Mouse (Mus musculus) heart, embryonic 11.5 days (tissue): ENCODE results near the gene Cox8a. TPM values are rescaled to one million over a fixed set of nuclear protein-coding genes. Genes with fewer than 3 reads are reported as not detected.

Experiments
- ATAC-seq: fragments of 200-750 bp; cut with Nextera tagmentation; replicated peaks from 2 replicates; pipeline ENCODE4 v1.8.0; 2017; ENCODE audit warnings: moderate library complexity; ENCODE audit not compliant: insufficient number of reproducible peaks, low FRiP score, low TSS enrichment
- H3K27ac ChIP-seq: fragments of 300-500 bp; sonication (generic); 2 replicates; pipeline ENCODE4 v1.5.1; 2014; ENCODE audit warnings: mild to moderate bottlenecking, low read depth, low read length
- H3K27me3 ChIP-seq: fragments of 300-500 bp; sonication (generic); 2 replicates; pipeline ENCODE4 v1.6.1; 2014; ENCODE audit warnings: mild to moderate bottlenecking, low read length, mixed read lengths; ENCODE audit not compliant: control insufficient read depth, insufficient read depth
- H3K36me3 ChIP-seq: fragments of 300-500 bp; sonication (generic); 2 replicates; pipeline ENCODE4 v1.6.1; 2014; ENCODE audit warnings: mild to moderate bottlenecking, low read length, moderate library complexity, mixed read lengths; ENCODE audit not compliant: control insufficient read depth, insufficient read depth
- H3K4me1 ChIP-seq: fragments of 300-500 bp; sonication (generic); 2 replicates; pipeline ENCODE4 v1.6.1; 2014; ENCODE audit warnings: low read length; ENCODE audit not compliant: control insufficient read depth, insufficient read depth
- H3K4me2 ChIP-seq: fragments of 300-500 bp; sonication (generic); 2 replicates; pipeline ENCODE4 v1.6.1; 2014; ENCODE audit warnings: mild to moderate bottlenecking, moderate library complexity
- H3K4me3 ChIP-seq: fragments of 300-500 bp; sonication (generic); 2 replicates; pipeline ENCODE4 v1.5.1; 2014; ENCODE audit warnings: low read depth, low read length
- H3K9ac ChIP-seq: fragments of 300-500 bp; sonication (generic); 2 replicates; pipeline ENCODE4 v1.6.1; 2014; ENCODE audit warnings: mild to moderate bottlenecking, low read depth, low read length, moderate library complexity
- H3K9me3 ChIP-seq: fragments of 300-500 bp; sonication (generic); replicated peaks from 2 replicates; pipeline ENCODE4 v1.6.1; 2016; ENCODE audit warnings: low read length; ENCODE audit not compliant: control insufficient read depth
- WGBS: fragments of 180-500 bp; shearing (Covaris S2); extraction: QIAGEN DNeasy Blood & Tissue Kit; methylation state at CpG from one replicate; pipeline ENCODE4 v1.1.7; 2014; ENCODE audit not compliant: insufficient replicate concordance; 5-methylcytosine and 5-hydroxymethylcytosine counted together
- polyA plus RNA-seq: library from polyadenylated mRNA; unstranded; fragments of >200 nt; fragmentation: Nextera tagmentation; extraction: Ambion mirVana; gene quantifications from 2 replicates; pipeline ENCODE4 v1.2.1, GENCODE M21; 2014

Cox8a gene
- polyA plus RNA-seq, 1 experiment from 2014 or later, result 1,771 TPM

- no peak overlapping the region for H3K4me3 ChIP-seq
- H3K27me3 ChIP-seq, result no peaks in the 10 kb centered on the region
- H3K4me1 ChIP-seq, result peaks cover 18% of the 10 kb centered on the region
- H3K4me2 ChIP-seq, result no peak overlapping the region
- no peak overlapping the region for H3K27ac ChIP-seq
- H3K36me3 ChIP-seq, result peaks cover 30% of the 10 kb centered on the region
- no peaks in the 10 kb centered on the region for H3K9me3 ChIP-seq
- no peak overlapping the region; the same call in 1 of the 2 replicates for H3K9ac ChIP-seq
- 87% methylated on average over 9 of the region's 9 CpGs for WGBS
- ATAC-seq, result no peak; the same call in 1 of the 2 replicates
These were observed 20.0 kb downstream of the Cox8a start for GRCm38 (mm10) chr19:7197445-7197844.

DNA sequence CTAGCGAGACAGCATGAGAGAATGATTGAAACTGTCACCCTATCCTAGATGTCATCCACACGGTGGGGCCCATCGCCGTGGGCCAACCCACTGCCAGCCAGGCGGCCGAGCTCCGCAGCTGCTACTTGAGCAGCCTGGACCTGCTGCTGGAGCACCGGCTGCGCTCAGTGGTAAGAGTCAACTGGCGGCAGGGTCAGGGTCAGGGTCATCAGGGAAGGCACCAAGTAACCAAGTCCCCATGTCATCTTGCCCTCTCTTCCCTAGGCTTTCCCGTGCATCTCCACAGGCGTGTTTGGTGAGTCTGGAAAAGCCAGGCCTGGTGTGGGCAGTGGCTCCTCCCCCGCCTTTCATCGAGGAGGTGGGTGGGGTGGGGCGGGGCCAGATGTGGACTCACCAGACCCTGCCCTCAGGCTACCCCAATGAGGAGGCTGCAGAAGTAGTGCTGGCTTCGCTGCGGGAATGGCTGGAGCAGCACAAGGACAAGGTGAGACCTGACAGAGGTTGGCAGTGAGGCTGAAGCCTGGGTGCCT lies 20.6 kb downstream of the Cox8a start:
- Histone ChIP-seq H3K36me3 (peaks cover 28% of the 10 kb centered on the region), H3K9ac (peak overlapping the region; percentile 16; the same call in 1 of the 2 replicates), H3K27ac (no peak overlapping the region), H3K4me3 (0 out of 2 replicates have a peak overlapping the region, but pooled peaks have one; percentile 12), H3K4me1 (peaks cover 15% of the 10 kb centered on the region), H3K27me3 (no peaks in the 10 kb centered on the region), H3K4me2 (peak overlapping the region; percentile 49), H3K9me3 (no peaks in the 10 kb centered on the region)
- peak; percentile 42; the same call in 1 of the 2 replicates for ATAC-seq
- 11% methylated on average over 17 of the region's 17 CpGs for WGBS

DNA sequence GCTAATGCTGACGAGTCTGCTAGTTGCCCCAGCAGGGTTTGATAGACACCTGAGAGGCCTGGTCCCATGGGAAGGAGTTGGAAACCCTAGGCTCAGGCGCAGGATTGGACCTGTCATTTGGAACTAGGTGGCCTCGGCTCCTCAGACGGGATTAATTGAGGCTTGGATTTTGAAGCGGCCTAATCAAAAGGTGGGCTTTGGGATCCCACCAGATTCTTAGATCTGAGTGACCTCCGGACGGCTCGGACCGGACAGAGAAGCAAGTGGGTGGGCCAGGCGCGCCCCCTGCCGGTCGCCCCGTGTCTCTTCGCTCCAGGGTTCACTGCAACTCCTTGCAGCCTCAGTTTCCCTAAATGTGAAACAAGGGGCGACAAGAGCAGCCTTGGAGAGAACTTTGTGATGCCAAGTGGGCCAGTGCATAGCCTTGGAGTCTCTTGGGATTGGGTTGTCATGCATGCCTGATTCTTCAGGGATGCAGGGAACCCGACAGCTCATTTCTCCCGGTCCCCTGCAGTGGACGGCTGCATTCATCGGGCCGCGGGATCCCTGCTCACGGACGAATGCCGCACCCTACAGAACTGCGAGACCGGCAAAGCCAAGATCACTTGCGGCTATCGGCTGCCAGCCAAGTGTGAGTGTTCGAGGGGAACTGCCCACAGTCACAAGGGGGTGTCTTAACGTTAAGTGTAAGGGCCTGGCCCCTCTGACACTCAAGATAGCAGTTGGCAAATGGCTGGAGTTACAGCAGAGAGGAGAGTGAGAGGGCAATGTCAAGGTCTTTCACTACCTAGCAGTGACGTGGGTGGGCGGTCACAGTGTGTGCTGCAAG lies 21.3 kb downstream of the Cox8a start:
- Histone ChIP-seq H3K9ac (peak overlapping the region; percentile 34; the same call in 1 of the 2 replicates), H3K27ac (no peak overlapping the region), H3K4me3 (peak overlapping the region; percentile 12; the same call in 1 of the 2 replicates), H3K4me1 (peaks cover 15% of the 10 kb centered on the region), H3K9me3 (no peaks in the 10 kb centered on the region), H3K4me2 (peak overlapping the region; percentile 49), H3K36me3 (peaks cover 27% of the 10 kb centered on the region), H3K27me3 (no peaks in the 10 kb centered on the region)
- 14% methylated on average over 33 of the region's 33 CpGs for WGBS
- 0 out of 2 replicates have a peak, but pooled peaks have one; percentile 5 for ATAC-seq

GRCm38 (mm10) chr19:7192561-7192967 lies 24.9 kb downstream of the Cox8a start:
- 0 out of 2 replicates have a peak, but pooled peaks cover 1% of the 10 kb centered on the region for H3K36me3 ChIP-seq
- H3K27me3 ChIP-seq, result peaks cover 11% of the 10 kb centered on the region
- peaks cover 11% of the 10 kb centered on the region for H3K4me1 ChIP-seq
- H3K9me3 ChIP-seq, result no peaks in the 10 kb centered on the region
- no peak for ATAC-seq
- H3K4me2 ChIP-seq, result no peak overlapping the region
- no peak overlapping the region for H3K4me3 ChIP-seq
- H3K27ac ChIP-seq, result no peak overlapping the region
- H3K9ac ChIP-seq, result no peak overlapping the region
- WGBS, result 49% methylated on average over 2 of the region's 2 CpGs

DNA sequence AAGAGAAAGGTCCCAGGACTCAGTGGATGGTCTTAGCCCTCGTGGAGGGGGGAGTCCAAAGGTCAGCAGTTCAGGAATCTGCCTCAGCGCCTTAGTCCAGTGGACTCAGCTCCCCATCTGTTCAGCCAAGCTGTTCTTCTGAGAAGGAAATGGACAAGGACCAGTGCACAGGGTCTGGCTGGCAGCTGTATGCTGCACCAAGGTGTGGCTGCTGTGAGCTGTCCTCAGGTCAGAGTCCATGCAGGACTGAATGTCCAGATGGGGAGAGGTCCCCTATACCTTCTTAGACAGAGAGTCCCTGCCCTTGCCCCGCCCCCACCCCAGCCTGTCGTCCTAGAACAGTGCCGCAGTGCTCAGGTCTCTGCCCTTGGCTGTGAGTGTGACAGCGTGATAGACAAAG lies 25.8 kb downstream of the Cox8a start:
- peaks cover 20% of the 10 kb centered on the region for H3K27me3 ChIP-seq
- no peak overlapping the region for H3K4me3 ChIP-seq
- WGBS, result 39% methylated on average over 6 of the region's 6 CpGs
- ATAC-seq, result no peak
- H3K36me3 ChIP-seq, result no peaks in the 10 kb centered on the region
- H3K4me1 ChIP-seq, result peaks cover 1% of the 10 kb centered on the region; the same call in 1 of the 2 replicates
- no peak overlapping the region for H3K27ac ChIP-seq
- H3K9me3 ChIP-seq, result no peaks in the 10 kb centered on the region
- no peak overlapping the region for H3K9ac ChIP-seq
- H3K4me2 ChIP-seq, result no peak overlapping the region

- H3K27me3 ChIP-seq, result peaks cover 26% of the 10 kb centered on the region
These were observed 26.4 kb downstream of the Cox8a start for GRCm38 (mm10) chr19:7190986-7191385.

GRCm38 (mm10) chr19:7189026-7189425 lies 28.4 kb downstream of the Cox8a start:
- ATAC-seq, result no peak
- 51% methylated on average over 4 of the region's 4 CpGs for WGBS
- H3K27me3 ChIP-seq, result peaks cover 41% of the 10 kb centered on the region

More at GRCm38 (mm10) chr19:7190986-7191385, 26.4 kb downstream of the Cox8a start:
- Histone ChIP-seq H3K9ac (no peak overlapping the region), H3K4me3 (no peak overlapping the region), H3K27ac (no peak overlapping the region), H3K9me3 (no peaks in the 10 kb centered on the region), H3K4me2 (no peak overlapping the region), H3K36me3 (no peaks in the 10 kb centered on the region), H3K4me1 (peaks cover 4% of the 10 kb centered on the region)
- ATAC-seq, result no peak
- 70% methylated on average over 5 of the region's 5 CpGs for WGBS

GRCm38 (mm10) chr19:7187157-7187556 lies 30.3 kb downstream of the Cox8a start:
- Histone ChIP-seq H3K9me3 (no peaks in the 10 kb centered on the region), H3K9ac (no peak overlapping the region), H3K36me3 (no peaks in the 10 kb centered on the region), H3K4me3 (no peak overlapping the region), H3K27ac (no peak overlapping the region), H3K27me3 (peaks cover 59% of the 10 kb centered on the region), H3K4me2 (no peak overlapping the region), H3K4me1 (peaks cover 13% of the 10 kb centered on the region)
- ATAC-seq, result no peak
- WGBS, result 56% methylated on average over 5 of the region's 5 CpGs

More at GRCm38 (mm10) chr19:7189026-7189425, 28.4 kb downstream of the Cox8a start:
- no peak overlapping the region for H3K27ac ChIP-seq
- H3K4me3 ChIP-seq, result no peak overlapping the region
- peaks cover 6% of the 10 kb centered on the region for H3K4me1 ChIP-seq
- no peak overlapping the region for H3K9ac ChIP-seq
- no peaks in the 10 kb centered on the region for H3K9me3 ChIP-seq
- no peak overlapping the region for H3K4me2 ChIP-seq
- no peaks in the 10 kb centered on the region for H3K36me3 ChIP-seq
